Mouse (Mus musculus) forebrain, embryonic 13.5 days (tissue): ENCODE data around the gene Carhsp1. TPM values are rescaled to one million over a fixed set of nuclear protein-coding genes. Genes with fewer than 3 reads are reported as not detected.

ENCODE experiments used
- ATAC-seq: fragments of 200-750 bp; cut with Nextera tagmentation; 2 replicates; pipeline ENCODE4 v1.8.0; 2017
- H3K27ac ChIP-seq: fragments of 300-500 bp; sonication (generic); 2 replicates; pipeline ENCODE4 v1.5.1; 2015; ENCODE audit warnings: inconsistent platforms, mild to moderate bottlenecking, moderate library complexity
- H3K27me3 ChIP-seq: fragments of 300-500 bp; sonication (generic); 2 replicates; pipeline ENCODE4 v1.6.1; 2015; ENCODE audit warnings: mild to moderate bottlenecking, inconsistent platforms
- H3K36me3 ChIP-seq: fragments of 300-500 bp; sonication (generic); 2 replicates; pipeline ENCODE4 v1.6.1; 2015; ENCODE audit warnings: mild to moderate bottlenecking, inconsistent platforms; ENCODE audit not compliant: poor library complexity, severe bottlenecking
- H3K4me1 ChIP-seq: fragments of 300-500 bp; sonication (generic); 2 replicates; pipeline ENCODE4 v1.6.1; 2015; ENCODE audit warnings: inconsistent platforms
- H3K4me2 ChIP-seq: fragments of 300-500 bp; sonication (generic); 2 replicates; pipeline ENCODE4 v1.6.1; 2015; ENCODE audit warnings: inconsistent platforms, mild to moderate bottlenecking, moderate library complexity
- H3K4me3 ChIP-seq: fragments of 300-500 bp; sonication (generic); 2 replicates; pipeline ENCODE4 v1.5.1; 2015; ENCODE audit warnings: mild to moderate bottlenecking, inconsistent platforms
- H3K9ac ChIP-seq: fragments of 300-500 bp; sonication (generic); 2 replicates; pipeline ENCODE4 v1.6.1; 2015; ENCODE audit warnings: mild to moderate bottlenecking, inconsistent platforms
- H3K9me3 ChIP-seq: fragments of 300-500 bp; sonication (generic); replicated peaks from 2 replicates; pipeline ENCODE4 v1.6.1; 2016; ENCODE audit warnings: inconsistent platforms
- WGBS: fragments of 180-500 bp; shearing (Covaris S2); methylation state at CpG from one replicate; pipeline ENCODE4 v1.1.7; 2015; 5-methylcytosine and 5-hydroxymethylcytosine counted together
- polyA plus RNA-seq: library from polyadenylated mRNA; unstranded; fragments of >200 nt; fragmentation: Nextera tagmentation; extraction: Ambion mirVana; gene quantifications from 2 replicates; pipeline ENCODE4 v1.2.1, GENCODE M21; 2015

Gene Carhsp1
- 190 and 211 TPM in 2 replicates for polyA plus RNA-seq

DNA sequence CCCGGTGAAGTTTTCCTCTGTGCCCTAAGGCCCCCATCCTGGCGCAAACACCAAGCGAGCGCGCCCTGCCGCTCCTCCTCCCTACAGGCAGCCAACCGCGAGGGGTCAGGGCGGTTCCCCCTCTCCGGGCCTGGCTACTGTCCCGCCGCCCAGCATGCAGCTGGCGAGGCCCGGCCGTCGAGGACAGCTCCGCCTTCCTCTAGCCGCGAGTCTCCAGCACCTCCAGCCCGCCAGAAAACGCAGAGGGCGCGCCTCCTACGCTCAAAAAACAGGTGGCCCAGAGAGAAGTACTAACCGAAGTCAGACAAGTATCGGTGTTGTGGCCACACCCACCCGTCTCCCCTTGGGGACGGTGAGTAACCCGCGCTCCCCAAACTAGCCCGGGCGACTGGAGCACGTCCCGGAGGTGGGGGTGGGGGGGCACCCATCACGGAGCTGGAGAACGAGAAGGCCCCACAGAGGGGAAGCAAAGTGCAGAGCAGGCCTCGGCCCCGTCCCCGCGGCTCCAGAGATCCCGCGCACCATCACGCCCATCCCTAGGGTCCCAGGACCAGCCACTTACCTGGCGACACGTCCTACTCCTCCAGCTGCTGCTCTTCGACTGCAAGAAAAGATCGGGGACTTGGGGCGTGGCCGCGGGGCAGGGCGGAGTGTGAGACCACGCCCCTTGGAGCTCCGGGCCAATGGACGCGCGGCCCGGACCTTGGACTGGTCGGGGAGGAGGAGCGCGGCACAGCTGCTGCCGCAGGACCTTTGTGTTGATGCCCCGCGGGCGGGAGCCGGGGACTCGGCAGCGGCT is at the start of gene Carhsp1:
Carhsp1 (minus strand) TSS at position 605 of the 799 bp plus-strand sequence.
- Histone ChIP-seq H3K9me3 (no peaks in the 10 kb centered on the region), H3K9ac (peak within 1 kb of the TSS; percentile 80), H3K4me2 (peak within 1 kb of the TSS; percentile 73), H3K36me3 (no peaks in the 10 kb centered on the region), H3K4me3 (peak within 1 kb of the TSS; percentile 73), H3K27me3 (peaks cover 15% of the 10 kb centered on the region), H3K4me1 (peaks cover 42% of the 10 kb centered on the region), H3K27ac (peak within 1 kb of the TSS; percentile 78)
- peak; percentile 94 for ATAC-seq
- under 1% methylated on average over 62 of the region's 67 CpGs for WGBS

DNA sequence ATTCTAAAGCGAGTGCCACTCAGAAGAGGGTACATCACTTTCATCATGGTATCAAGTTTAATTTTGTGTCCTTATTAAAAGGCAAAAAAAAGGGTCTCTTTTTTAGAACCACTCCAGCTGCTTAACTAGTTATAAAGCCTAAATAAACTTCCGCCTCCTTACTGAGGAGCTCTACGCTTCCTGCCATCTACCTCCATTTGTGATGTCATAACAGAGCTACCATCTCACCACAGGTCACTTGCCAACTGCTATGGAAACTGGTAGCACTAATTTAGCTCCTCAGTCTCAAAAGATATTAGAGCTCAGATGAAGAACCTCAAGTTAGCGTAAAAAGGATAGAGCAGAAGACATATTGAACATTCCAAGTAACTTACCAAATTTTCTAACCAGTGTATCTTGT is 48.5 kb upstream of the Carhsp1 start:
- WGBS: 97% methylated on average over 4 of the region's 4 CpGs
- H3K36me3 ChIP-seq: peaks cover 10% of the 10 kb centered on the region
- H3K4me2 ChIP-seq: no peak overlapping the region
- H3K9ac ChIP-seq: no peak overlapping the region
- H3K27ac ChIP-seq: no peak overlapping the region
- H3K9me3 ChIP-seq: no peaks in the 10 kb centered on the region
- no peaks in the 10 kb centered on the region for H3K27me3 ChIP-seq
- no peak overlapping the region for H3K4me3 ChIP-seq
- H3K4me1 ChIP-seq: 0 out of 2 replicates have a peak, but pooled peaks cover 4% of the 10 kb centered on the region
- no peak for ATAC-seq

DNA sequence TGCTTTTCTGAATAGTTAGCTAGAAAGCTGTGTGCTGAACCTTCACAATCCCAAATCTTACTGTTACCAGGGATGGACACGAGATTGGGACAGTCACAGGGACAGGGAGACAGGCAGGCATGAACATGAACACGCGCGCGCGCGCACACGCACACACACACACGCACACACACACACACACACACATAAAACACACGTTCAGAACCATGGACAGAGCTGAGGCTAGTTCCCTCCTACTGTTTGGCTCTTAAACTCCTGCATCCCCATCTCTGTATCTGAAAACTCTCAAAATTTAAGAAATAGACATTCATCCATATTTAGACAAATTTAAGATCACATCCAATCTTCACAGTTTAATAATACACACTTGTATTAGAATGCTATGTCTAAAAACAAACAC is 45.8 kb upstream of the Carhsp1 start:
- no peak overlapping the region for H3K4me3 ChIP-seq
- H3K9ac ChIP-seq: no peak overlapping the region
- no peaks in the 10 kb centered on the region for H3K9me3 ChIP-seq
- H3K27me3 ChIP-seq: no peaks in the 10 kb centered on the region
- 94% methylated on average over 10 of the region's 10 CpGs for WGBS
- H3K27ac ChIP-seq: no peak overlapping the region
- ATAC-seq: no peak
- H3K4me1 ChIP-seq: 0 out of 2 replicates have a peak, but pooled peaks cover 4% of the 10 kb centered on the region
- H3K36me3 ChIP-seq: peaks cover 35% of the 10 kb centered on the region
- H3K4me2 ChIP-seq: no peak overlapping the region

DNA sequence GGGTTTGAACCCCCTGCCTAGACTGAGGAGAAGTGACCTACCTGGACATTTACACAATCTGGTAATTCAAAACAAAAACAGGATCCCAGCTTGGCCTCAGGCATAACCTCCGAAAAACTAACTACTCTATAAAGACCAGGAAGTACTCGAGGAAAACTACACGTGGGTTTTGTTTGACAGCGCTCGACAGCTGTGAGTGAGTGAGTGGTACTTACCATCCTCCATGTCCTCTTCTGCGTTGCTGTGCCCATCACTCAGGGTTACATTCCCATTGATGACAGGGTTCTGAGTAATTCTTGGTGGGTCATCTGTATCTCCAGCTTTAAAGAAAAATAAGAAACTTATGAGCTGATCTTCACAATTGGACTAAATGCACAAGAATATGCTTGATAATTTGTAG is 44.3 kb upstream of the Carhsp1 start:
- ATAC-seq: no peak
- Histone ChIP-seq H3K4me2 (no peak overlapping the region), H3K9ac (no peak overlapping the region), H3K4me1 (0 out of 2 replicates have a peak, but pooled peaks cover 4% of the 10 kb centered on the region), H3K27ac (no peak overlapping the region), H3K9me3 (no peaks in the 10 kb centered on the region), H3K4me3 (no peak overlapping the region), H3K36me3 (peaks cover 49% of the 10 kb centered on the region), H3K27me3 (no peaks in the 10 kb centered on the region)
- 84% methylated on average over 6 of the region's 6 CpGs for WGBS

DNA sequence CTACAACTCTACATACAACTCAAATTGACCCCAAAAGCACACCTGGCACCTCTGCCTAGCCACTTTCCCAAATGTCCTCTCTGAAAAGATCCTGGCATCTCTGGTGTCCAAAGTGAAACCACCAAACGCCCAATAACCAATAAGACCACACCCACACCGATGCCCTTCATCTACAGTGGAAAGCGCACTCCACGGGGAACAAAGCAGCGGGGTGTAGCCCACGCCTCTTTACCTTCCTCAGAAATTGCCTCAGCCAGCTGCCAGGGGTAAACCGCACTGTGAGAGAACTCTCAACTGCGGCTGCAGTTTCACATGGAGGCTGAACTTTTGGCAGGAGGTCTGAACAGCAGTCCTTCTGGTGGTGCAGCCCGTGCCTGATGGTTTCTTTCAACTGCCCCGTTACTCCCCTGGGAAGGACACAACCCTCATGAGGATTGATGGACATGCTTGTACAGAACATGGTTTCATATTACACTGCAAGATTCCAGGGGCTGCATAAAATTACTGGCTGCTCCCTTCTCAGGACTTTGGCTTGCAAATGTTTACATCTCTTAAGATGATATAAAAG is 43.6 kb upstream of the Carhsp1 start:
- Histone ChIP-seq H3K27me3 (no peaks in the 10 kb centered on the region), H3K36me3 (peaks cover 56% of the 10 kb centered on the region), H3K4me3 (no peak overlapping the region), H3K27ac (no peak overlapping the region), H3K9me3 (no peaks in the 10 kb centered on the region), H3K4me1 (0 out of 2 replicates have a peak, but pooled peaks cover 4% of the 10 kb centered on the region), H3K4me2 (no peak overlapping the region), H3K9ac (no peak overlapping the region)
- no peak for ATAC-seq
- 80% methylated on average over 10 of the region's 10 CpGs for WGBS

DNA sequence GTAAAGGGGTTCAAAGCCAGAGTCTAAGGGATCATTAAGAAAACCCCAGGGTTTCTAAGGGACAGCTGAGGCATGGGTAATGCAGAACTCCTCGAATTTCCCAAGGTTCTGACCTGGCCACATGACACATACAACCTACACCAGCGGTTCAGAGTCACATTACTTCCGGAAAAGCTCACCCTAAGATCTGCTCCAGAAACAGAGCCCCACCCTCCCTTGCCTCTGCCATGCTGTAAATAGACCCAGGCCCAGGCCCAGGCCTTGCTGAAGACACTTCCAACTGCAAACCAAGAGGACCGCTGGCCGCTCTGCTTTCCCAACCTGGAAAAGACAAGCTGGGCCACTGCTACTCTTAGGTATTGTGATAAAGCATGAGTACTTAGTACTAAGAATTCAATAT is 42.9 kb upstream of the Carhsp1 start:
- WGBS: 87% methylated on average over 5 of the region's 5 CpGs
- Histone ChIP-seq H3K4me3 (no peak overlapping the region), H3K9ac (no peak overlapping the region), H3K4me2 (no peak overlapping the region), H3K9me3 (no peaks in the 10 kb centered on the region), H3K27ac (no peak overlapping the region), H3K4me1 (0 out of 2 replicates have a peak, but pooled peaks cover 4% of the 10 kb centered on the region), H3K27me3 (no peaks in the 10 kb centered on the region), H3K36me3 (peaks cover 64% of the 10 kb centered on the region)
- ATAC-seq: no peak

DNA sequence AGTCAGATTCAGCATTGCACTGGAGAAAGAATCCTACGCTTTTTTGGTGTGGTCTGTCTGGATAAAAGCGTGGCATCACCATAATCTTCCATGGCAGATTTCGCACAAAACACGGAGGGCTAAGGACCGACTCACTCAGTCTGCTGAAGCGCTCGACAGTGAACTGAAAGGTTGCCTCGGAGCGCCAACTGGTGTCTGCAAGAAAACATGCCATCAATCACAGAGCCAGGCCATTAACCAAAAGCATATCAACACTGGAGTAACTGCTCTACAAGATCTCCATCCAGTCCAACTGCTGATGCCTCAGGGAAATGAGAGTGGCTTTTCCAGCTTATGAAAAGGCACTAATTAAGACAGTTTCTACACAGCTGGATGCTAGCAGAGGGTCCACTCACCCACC is 40.0 kb upstream of the Carhsp1 start:
- H3K27me3 ChIP-seq: no peaks in the 10 kb centered on the region
- 80% methylated on average over 9 of the region's 9 CpGs for WGBS
- H3K4me1 ChIP-seq: no peaks in the 10 kb centered on the region
- H3K4me2 ChIP-seq: no peak overlapping the region
- no peak overlapping the region for H3K27ac ChIP-seq
- no peaks in the 10 kb centered on the region for H3K9me3 ChIP-seq
- H3K36me3 ChIP-seq: peaks cover 92% of the 10 kb centered on the region
- H3K9ac ChIP-seq: no peak overlapping the region
- H3K4me3 ChIP-seq: no peak overlapping the region
- ATAC-seq: no peak

DNA sequence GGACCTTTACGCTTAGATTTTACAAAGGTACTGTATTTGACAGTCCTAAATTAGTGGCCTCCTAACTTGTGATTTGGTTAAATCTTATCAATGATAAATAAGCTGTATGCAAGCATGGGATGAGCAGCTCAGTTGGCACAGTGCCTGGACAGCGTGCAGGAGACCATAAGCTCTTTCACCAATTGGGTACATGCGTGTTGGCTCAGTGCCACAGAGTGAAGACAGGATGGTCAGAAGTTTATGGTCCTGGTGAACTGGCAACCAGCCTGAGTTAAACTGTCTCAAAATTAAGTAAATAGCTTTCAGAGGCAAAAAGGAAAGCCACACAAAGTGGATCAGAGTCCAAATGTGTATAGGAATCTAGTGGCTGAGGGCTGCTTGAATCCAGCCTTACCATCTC is 28.6 kb upstream of the Carhsp1 start:
- no peak overlapping the region for H3K4me2 ChIP-seq
- no peak overlapping the region for H3K27ac ChIP-seq
- H3K36me3 ChIP-seq: peaks cover 91% of the 10 kb centered on the region
- ATAC-seq: no peak
- no peak overlapping the region for H3K4me3 ChIP-seq
- no peaks in the 10 kb centered on the region for H3K27me3 ChIP-seq
- WGBS: 85% methylated on average over 3 of the region's 3 CpGs
- H3K9ac ChIP-seq: no peak overlapping the region
- H3K4me1 ChIP-seq: no peaks in the 10 kb centered on the region
- H3K9me3 ChIP-seq: no peaks in the 10 kb centered on the region

DNA sequence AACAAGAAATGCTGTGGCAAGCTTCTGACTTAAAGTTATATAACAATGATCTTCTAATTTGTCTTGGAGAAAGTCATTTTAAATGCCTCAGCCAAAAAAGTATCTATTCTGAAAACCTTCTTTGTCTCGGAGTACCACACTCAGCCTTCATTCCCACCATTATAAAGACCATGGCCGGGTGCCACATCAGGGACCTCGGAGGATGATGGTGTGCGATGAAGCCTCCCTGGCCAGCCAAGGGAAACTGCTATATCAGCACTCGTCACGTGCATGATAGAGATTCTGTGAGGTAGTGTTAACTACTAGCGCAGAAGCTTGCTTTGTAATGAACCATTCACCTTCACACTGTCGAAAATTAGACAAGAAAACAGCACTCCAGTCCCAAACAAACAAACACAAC is 27.6 kb upstream of the Carhsp1 start:
- Histone ChIP-seq H3K9me3 (no peaks in the 10 kb centered on the region), H3K36me3 (peaks cover 94% of the 10 kb centered on the region), H3K4me3 (no peak overlapping the region), H3K27me3 (no peaks in the 10 kb centered on the region), H3K27ac (no peak overlapping the region), H3K9ac (no peak overlapping the region), H3K4me2 (no peak overlapping the region), H3K4me1 (no peaks in the 10 kb centered on the region)
- no peak for ATAC-seq
- 85% methylated on average over 8 of the region's 8 CpGs for WGBS

DNA sequence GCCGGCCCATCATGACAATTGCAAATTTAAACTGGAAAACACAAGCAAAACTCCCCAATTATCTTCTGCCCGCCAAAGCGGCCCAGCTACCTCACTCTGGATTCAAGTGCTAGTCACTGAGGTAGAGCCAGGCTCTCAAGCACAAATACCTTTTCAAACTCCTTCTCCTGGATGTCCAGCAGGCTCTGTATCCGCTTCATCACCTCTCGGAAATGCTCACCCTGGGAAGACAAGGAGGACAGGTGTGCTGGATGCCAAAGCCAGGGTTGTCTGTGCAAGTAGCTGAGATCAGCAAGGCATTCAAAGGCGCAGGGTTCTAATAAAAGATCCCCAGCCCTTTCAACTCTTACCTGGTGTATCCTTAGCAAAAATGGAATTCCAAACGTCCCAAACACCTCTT is 19.3 kb upstream of the Carhsp1 start:
- Histone ChIP-seq H3K4me1 (no peaks in the 10 kb centered on the region), H3K27ac (no peak overlapping the region), H3K27me3 (no peaks in the 10 kb centered on the region), H3K36me3 (peaks cover 89% of the 10 kb centered on the region), H3K4me3 (no peak overlapping the region), H3K4me2 (no peak overlapping the region), H3K9ac (no peak overlapping the region), H3K9me3 (no peaks in the 10 kb centered on the region)
- ATAC-seq: no peak
- 92% methylated on average over 7 of the region's 7 CpGs for WGBS

DNA sequence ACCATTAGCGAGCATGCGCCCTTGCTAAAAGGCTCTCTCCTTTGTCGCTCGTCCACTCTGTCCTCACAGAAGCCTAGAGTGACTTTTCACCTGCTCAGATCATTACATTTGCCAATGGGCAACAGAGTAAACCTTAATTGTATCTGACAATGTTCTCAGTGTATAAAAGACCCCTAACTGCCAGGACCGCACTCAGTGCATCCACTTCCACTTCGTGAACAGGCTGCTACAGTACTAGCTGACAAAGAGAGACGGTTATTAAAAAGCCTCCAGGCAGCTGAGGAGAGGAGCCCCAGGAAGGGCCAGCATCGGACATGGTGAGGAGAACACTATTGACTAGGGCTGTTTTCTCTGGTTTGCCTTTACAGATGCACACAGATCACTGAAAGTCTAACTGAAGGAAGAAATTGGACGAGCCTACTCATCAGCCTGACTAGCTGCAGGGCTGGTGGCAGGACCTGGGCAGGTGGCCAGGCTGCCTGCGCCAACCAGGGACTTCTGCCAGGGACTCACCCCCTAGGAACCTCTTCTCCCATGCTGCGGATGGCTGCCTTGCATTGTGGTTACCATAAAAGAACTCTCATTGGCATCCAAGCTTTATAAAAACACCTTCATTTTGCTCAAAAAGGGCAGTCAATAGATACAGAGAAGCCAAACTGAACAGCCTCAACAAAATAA is 18.2 kb upstream of the Carhsp1 start:
- WGBS: 74% methylated on average over 11 of the region's 11 CpGs
- Histone ChIP-seq H3K27me3 (no peaks in the 10 kb centered on the region), H3K4me1 (no peaks in the 10 kb centered on the region), H3K9ac (no peak overlapping the region), H3K4me3 (no peak overlapping the region), H3K36me3 (peaks cover 83% of the 10 kb centered on the region), H3K9me3 (no peaks in the 10 kb centered on the region), H3K27ac (no peak overlapping the region), H3K4me2 (no peak overlapping the region)
- ATAC-seq: no peak

DNA sequence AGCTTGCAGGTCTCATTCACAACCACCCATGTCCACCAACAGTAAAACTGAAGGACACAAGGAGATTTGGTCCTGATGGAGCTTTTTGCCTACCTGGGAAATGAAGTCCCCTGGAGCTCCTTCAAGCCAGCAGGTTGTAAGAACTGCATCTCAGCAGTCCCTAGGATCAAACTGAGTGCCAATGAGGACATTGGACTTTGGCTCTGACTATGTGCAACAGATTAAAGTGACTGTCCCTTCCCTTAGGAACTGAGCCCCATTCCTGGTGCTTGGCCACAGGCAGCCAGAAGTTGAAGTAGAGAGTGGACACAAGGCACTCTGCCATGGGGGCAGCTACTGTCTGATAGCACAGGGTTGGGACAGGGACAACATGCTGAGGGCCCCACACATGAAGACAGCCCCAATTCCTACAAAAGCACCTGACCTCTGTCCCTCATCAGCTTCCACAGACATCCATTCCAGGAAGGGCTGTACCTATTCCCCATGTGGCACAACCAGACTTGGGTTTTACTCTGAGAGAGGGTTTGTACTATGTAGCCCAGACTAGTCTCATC is 15.7 kb upstream of the Carhsp1 start:
- Histone ChIP-seq H3K4me2 (no peak overlapping the region), H3K36me3 (peaks cover 59% of the 10 kb centered on the region), H3K27me3 (no peaks in the 10 kb centered on the region), H3K9me3 (no peaks in the 10 kb centered on the region), H3K4me3 (no peak overlapping the region), H3K9ac (no peak overlapping the region), H3K27ac (no peak overlapping the region), H3K4me1 (no peaks in the 10 kb centered on the region)
- no peak for ATAC-seq
